Mouse (Mus musculus) bone marrow macrophage, adult 2 months (primary cell): ENCODE results near the gene Pyroxd2.

Source experiments
- CTCF ChIP-seq: IDR thresholded peaks from 2 replicates; pipeline ENCODE4 v1.5.1; 2012; ENCODE audit warnings: low read depth, mild to moderate bottlenecking, low read length, moderate library complexity
- POLR2A ChIP-seq: IDR thresholded peaks from 2 replicates; pipeline ENCODE4 v1.6.1; 2012; ENCODE audit warnings: mild to moderate bottlenecking, low read depth, low read length, borderline replicate concordance

DNA sequence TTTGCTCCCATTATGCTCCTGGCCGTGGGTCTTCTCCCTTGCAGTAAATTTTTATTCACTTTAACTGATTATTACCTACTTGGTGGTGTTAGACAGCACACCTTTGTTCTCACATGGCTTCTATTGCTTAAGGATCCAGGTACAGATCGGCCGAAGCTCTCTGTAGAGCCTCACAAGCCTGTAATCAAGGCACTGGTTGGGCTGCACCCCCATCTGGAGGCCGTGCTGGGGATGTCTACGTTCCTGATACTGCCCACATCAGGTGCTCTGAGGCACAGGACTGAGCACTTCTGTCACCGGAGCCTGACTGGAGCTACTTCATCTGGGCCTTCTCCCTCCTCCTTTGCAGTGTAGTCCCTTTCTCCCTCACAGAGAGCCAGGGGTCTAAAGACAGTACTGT, 29.3 kb downstream of the Pyroxd2 start:
- TF ChIP-seq CTCF = no peak
- no peak for TF ChIP-seq POLR2A
